Mouse (Mus musculus): ENCODE measurements at regions not wholly inside any gene's neighbourhood (a gene's known extent, or its start where the extent isn't known, plus 50 kb on each side); places are given as distances from the start of the nearest gene placed in this dataset.

DNA sequence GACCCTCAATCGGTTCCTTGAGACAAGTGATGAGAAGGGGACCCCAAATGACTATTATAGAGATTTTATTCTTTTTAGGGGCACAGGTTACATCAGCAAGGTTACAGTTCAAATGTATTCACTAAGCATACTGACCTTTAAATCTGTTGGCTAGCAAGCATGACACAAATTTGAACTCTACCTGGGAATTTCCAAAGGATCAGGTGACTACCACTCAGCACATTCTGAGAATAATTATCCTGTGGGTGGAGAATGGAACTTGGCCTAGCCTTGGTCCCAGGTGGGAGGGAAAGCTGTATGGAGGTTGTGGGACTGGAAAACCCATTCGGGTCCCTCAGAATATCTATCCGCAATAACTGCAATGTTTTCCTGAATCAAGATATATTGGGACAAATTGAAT is 1891.3 kb upstream of the Gm38303 start:
- TF ChIP-seq CTCF (conservative IDR thresholded peaks at IDR 0.05; ENCODE audit: low read length) (no peak), NANOG (IDR thresholded peaks at IDR 0.05; ENCODE audit: borderline replicate concordance, low read length) (no peak), POU5F1 (IDR thresholded peaks at IDR 0.05; ENCODE audit: borderline replicate concordance, low read length) (no peak)

Measured in E14TG2a.4 (cell line).